Mouse (Mus musculus) gastrocnemius, adult 18-20 months (tissue): ENCODE results near the gene Asb5. TPM values are rescaled to one million over a fixed set of nuclear protein-coding genes. Genes with fewer than 3 reads are reported as not detected.
A peak's percentile ranks its signal among the peaks of the same experiment; 100 is the strongest.
"Not testable (repeated sequence)": the region's sequence is repeated elsewhere in the genome, so short reads cannot be mapped to it uniquely, and the experiment has no call there.

Experiments used
- DNase-seq: peaks from one replicate; pipeline ENCODE4 v3.0.0; 2021; ENCODE audit warnings: low spot score
- total RNA-seq, 2 experiments: library from RNA; stranded (reverse); gene quantifications; 2 replicates each; pipeline ENCODE4 v1.2.3; 2021

Gene Asb5
- total RNA-seq, 2 experiments from 2014 or later = 176 to 323 TPM

DNA sequence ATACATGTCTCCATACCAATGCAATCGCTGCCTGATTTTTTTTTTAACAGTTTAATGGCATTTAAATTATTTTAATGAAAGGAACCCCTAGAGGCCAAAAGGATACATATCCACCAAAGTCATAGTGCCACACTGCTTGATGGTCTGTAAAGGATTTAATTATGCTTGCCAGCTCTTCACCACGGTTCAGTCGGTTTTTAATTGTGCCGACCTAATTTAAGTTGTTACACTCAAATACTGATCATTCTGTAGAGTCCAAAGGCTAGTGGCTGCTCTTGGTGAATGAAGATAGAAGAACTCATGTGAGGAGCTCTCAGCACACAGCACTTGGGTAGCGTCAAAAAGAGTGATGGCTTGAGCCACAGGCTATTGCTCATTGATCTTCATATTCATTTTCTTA, 5.8 kb downstream of the Asb5 start:
- DNase-seq = no peak

DNA sequence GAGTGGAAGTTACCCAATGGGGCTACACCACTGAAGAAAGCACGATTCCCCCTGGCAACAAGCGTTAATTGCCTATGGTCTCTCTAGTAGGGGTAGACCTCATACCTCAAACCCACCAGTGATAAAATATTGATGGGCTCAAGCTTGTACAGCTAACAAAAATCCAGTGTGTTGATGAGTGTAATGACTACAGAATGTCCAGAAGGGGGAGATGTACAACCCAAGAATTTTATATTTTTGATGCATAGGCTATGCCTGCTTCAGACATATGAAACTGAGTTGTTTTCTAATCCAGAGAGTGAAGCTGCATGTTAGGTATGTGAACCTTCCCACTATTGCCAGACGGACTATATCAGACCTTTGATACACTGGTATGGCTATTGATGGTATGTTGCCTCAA, 7.9 kb downstream of the Asb5 start:
- no peak for DNase-seq

DNA sequence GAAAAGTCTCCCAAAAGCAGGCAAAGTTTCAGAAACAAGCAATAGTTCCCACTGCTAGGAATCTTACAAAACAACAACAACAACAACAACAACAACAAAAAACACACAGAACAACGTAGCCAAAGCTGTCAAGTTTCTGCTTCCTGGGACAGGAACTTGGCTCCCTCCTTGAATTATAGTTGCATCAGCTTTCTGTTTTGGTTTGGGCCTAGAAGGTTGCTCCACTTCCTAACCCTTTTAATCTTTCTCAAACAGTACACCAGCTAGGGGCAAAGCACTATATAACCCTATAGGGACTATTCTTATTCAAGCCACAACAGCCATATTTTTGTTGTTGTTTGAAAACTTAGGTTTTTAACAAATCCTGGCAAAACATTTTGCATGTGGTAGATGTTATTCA, 12.0 kb downstream of the Asb5 start:
- DNase-seq = no peak

DNA sequence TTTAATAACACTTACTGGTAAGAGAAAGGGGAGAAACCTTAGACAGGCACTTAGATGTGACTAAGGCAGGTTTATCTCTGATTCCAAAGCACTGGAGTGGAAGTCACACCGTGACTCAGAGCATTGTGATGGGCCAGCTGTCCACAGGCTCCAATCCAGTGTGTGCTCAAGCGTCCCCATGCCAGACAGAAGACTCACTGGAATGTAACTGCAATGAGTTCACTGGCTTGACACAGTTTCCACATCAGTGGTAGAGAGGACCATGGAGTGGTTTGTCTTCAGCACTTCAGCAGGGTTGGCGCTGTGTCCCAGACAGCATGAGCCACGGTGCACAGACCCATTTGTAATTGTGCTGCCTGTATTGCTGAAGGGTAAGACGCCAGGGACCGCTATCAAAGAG, 19.0 kb downstream of the Asb5 start:
- peak; percentile 36 for DNase-seq

DNA sequence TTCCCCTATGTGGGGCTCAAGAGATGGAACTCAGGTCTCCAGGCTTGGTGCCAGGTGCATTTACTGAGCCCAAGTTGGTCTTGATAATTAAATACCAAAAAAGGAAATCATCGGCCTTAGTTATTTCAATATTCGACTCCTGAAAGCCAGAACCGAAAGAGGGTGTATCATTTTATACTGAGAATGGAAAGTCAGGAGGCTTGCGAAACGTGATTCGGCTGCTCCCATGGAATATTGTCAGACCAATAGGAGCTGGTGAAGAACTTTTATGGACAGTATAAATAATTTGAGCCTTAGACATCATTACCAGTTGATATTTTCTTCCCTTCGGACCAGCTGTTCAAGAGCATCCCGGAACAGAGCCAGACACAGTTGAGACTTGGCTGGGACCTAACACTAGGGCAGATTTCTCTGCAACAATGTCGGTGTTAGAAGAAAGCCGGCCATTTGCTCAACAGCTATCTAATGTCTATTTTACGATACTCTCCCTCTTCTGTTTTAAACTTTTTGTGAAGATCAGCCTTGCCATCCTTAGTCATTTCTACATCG, 20.7 kb downstream of the Asb5 start:
- DNase-seq = peak; percentile 79

DNA sequence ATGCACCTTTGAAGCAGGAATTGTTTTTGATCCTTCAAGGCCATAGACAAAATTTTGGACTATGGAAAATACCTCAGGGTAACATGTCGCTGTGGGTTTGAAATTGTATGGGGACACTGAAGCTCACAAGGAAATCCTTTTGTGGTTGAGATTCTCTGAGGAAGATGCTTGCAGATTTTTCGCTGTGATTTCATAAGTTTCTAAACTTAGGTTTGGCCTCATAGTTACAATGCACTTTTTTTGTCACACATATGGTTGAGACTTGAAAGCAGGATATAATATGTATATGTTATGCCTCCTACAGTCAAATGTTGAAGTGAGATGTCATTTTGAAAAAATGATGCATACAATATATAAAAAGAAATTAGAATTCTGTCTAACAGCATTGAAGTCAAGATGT, 25.5 kb downstream of the Asb5 start:
- no peak for DNase-seq

DNA sequence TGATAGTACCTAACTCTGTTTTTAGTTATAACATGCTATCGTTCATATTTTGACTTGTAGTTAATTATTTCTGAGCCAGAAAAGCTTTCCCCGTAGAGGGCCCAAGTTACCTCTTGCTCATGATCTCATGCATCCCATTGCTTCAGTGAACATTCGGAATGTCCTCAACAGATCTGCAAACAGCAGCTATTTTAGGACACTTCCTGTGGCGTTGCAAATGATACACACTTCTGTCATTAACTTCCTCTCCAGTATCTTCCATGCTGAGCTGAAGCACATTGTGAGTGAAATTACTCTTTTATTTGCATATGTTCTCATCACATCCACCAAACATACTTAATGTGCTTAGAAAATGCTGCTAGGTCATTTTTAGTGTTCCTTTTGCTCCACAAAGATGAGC, 32.8 kb downstream of the Asb5 start:
- peak; percentile 33 for DNase-seq

DNA sequence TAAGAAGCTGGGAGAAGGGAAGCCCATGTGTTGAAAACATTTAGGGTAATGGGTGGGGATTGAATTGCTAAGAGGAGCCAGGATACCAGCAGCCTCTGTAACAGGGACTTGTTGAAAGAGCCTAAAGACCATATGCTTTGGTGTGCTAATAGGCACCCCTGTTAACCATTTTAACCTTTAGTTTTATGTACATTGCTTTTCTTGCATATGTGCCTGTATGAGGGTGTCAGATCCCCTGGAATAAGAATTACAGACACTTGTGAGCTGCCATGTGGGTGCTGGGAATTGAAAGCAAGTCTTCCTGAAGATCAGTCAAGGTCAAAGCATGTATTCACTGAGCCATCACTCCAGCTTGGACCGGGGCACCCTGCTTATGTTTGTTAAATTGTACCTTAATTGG, 35.8 kb downstream of the Asb5 start:
- DNase-seq = no peak

DNA sequence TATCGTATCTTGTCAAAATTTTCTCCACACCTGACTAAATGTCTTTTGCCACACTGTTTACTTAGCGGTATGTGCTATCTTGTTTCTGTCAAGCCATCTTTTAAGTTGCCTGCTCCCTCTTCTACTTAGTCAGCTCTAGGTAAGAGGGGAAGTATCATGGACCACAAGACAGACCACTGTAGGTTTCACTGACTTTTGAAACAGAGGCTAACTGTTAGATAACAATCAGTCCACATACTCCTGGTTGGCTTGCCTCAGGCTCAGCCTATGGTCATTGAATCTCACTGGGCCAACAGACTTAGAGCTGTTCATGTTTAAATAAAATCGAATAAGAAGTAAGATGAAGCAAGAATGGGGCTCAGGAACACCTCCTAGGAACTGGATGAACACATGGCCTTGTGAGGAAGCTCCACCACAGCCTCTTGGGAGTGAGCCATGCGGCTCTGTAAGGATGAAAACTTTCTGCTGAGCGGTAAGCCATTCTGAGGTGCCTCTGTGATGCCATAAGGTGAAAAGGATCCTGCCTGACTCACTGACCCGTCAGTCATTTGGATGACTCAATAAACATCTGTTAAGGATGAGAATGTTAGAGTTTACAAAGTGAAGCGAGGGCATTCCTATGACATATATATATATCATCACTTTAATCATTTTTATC, 36.4 kb downstream of the Asb5 start:
- no peak for DNase-seq

DNA sequence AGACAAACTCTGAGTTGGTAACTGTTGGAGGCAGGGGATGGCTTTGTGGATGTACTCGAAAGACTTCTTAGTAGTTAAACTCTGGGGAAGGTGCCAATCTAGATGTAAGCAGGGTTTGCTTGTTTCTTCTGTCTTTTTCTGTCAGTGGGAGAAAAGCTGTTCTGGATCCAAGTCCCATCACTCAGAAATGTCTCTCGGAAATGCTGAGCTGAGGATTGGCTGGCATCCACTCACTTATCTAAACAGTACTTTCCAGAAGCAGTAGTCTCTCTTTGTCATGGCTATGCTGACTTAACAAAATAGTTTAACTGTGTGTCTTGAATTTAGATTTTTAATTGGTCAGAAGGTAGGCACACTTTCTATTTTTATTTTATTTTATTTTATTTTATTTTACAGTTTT, 37.8 kb downstream of the Asb5 start:
- no peak for DNase-seq

DNA sequence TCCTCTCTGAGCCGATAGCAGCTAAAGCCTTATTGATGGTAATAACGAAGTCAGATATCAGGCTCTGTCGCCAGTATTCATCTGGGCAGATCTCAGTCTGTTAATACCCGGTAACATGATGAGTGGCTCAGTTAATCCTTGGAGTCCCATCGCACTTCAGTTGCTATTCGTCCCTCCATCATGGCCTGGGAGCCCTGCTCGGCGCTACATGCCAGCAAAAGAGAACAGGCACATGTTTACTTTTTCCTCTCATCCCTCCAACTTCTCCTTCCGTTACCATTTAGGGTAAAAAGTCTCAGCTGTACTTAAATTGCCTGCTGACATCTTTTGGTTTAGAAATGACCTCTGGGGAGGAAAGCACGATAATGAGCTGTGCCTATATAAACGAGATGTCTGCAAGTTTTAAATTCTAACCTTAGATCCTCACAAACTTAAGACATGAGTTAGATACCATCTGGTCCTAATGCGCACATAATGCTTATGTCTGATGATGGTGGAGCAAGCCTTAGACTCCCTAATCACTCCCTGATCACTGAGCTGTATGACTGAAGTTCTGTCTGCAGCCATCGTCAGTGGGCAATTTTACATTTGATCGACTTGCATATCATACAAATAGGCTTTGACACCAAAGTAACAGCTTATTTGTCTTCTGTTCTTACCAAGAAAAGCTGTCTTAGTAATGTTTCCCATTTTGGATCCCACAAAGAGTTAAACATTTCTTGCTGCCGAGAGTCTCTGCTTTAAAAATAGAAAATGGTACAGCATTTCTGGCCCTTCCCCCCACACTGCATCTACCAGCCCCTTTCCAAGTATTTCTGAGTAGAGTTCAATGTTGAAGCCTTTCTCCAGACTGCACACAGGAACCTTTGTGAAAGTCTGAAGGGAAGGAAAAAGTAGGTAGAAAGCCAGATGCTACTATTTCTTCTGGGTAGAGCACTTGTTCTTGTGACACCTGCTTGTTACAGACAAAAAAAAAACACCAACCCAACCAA, 41.5 kb downstream of the Asb5 start:
- peak; percentile 46 for DNase-seq

DNA sequence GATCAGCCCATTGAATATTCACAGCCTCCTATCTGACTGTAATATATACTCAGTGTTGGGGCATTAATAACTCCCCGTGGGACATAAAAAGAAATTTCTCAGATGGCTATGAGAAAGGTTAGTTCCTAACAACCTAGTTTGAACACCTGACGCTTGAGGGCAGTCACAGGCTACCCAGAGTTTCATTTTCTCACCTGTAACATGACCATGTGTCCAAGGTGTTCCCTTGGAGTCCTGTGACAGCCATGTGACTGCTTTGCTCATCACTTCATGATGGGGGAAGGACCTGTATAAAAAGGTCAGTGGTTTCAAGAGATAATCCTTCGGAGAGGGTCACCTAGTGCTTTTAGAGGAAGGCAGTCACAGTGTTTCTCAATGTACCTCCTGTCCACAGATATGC, 52.1 kb downstream of the Asb5 start:
- peak; percentile 73 for DNase-seq

DNA sequence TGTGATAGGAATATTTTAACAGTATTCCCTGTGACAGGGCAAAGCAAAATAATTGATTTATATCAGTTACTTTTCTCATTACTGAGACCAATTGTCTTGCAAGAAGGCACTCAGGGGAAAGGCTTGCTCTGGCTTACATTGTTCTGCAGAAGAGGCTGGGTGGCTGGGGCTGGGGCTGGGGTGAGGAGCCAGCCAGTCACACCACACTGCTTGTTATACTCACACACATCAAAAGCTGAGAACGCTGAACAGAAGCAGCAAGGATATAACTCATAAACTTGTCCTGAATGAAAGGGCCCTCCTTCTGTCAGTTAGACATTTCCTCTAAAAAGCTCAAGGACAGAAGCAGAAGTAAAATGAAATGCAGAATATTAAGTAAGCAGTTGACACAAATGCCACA, 53.5 kb downstream of the Asb5 start:
- no peak for DNase-seq

DNA sequence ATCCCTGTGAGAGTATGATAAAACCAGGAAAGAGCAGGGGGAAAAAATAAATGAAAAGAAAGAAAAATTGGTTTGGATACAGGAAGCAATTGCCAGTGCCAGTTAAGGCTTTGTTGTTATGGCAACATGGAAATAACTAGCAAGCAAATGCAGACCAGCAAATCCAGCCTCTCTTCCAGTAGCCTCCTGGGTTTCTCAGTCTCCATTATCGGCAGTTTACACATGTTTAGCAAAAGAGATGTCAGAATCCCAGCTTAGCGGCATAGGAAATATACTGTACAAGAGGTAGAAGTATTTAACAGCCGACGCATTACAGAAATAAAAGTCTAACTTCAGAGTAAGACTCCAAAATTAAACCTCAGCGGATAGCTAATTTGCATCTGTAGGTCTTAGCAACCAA, 65.3 kb downstream of the Asb5 start:
- DNase-seq = no peak

DNA sequence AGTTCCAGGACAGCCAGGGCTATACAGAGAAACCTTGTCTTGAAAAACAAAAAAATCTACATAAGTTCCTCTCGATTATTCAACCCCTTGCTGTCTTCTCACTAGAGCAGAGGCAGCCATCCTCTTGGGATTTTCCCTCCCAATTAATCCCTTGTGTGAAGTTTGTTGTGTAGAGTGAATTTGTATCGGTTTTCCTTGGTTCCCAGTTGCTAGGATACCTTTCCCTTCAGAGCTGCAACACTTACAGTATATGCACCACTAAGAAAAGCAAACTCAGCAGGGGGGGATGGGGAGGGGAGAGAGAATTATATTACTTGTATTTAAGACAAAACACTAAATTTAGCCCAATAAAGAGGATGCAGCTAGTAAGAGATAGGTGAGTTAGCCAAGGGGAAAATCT, 66.7 kb downstream of the Asb5 start:
- DNase-seq = no peak

DNA sequence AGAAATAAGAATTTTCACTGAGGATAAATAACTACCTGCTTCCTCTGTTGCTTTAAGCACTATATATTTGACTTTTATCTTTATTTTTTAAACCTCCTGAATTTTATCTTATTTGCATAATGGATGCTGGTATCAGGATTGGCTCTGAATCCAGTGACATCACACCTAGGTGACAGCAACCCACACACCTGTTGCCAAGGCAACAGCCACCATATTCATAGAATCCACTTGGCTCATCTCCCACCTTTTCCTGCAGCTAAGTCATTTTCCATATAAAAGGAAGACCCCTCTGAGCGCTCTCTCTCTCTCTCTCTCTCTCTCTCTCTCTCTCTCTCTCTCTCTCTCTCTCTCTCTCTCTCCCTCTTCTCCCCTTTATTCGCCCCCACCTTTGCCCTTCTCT, 67.6 kb downstream of the Asb5 start:
- no peak for DNase-seq

DNA sequence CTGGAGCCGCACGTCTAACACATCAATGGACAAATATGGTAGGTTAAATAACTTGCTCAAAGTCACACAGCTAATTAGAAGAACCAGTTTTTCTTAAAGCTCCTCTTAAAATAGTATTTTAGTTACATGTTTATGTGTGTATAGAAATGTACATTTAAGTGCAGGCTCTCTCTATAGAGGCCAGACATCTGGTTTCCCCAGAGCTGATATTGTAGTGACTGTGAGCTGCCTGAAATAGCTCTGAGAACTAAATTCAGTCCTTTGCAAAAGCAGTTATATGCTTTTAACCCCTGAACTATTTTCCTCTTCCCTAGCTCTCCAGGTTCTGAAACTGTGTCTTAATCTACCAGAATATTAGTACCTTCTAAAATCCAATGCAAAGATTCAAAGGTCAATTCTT, 68.0 kb downstream of the Asb5 start:
- DNase-seq = no peak

DNA sequence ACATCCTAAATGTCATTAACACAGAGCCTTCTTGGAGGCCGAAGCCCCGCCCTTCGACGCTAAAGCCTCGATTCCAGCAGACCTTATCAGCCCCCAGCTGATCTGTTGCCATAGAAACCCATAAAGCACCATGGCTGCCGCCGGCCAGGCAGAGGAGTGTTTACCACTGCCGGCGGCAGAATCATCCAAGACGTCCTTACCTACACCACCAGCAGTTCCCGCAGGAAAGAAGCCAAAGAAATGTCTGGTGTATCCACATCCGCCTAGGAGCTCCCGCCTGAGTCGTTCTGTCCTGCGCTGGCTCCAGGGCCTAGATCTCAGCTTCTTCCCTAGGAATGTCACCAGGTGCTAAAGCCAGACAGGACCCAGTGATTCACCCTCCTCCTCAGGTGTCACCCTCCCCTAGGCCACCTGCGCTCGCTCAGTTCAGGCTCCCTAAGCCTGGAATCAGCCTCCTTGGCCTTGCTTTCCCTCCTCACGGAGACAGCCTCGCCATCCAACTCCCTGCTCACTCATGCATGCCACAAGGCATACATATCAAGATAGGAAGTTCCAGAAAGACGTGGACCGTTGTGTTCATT, 71.4 kb downstream of the Asb5 start, which contains the start of gene Spata4:
Gene Spata4 (plus strand): TSS at position 111 of the 581 bp plus-strand sequence.
- no peak for DNase-seq

DNA sequence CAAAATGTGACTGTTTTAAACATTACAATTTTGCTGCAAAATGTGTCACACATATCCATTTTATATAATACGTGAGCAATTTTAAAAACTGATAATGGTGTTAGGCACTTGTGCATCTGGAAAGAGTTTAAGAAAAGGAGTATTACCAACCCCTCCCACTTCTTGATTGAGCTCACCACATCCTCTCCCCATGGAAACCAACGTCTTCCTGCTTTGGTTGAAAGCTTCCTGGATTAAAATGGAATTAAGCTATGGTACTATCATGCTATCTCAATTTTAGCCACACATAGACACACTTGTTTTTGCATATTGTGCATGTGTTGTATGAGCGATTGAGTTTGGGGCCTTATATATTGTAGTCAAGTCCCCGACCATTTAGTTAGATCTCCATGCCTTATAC, 74.1 kb downstream of the Asb5 start:
- DNase-seq = no peak

DNA sequence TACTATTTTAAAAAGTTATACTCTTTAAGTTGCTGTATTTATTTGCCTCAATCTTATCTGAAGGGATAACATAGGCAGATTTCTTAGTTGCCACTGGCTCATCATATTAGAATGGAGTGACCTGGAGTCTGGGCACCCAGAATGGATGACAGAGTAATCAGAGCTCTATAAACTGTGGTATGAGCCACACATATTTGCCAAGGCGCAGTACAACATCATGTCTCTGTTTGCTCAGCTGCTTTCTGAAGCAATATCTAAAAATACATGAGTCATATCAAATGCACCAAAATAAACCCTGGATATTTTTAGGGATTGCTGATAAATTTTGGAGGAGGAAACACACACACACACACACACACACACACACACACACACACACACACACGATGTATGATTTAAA, 80.0 kb downstream of the Asb5 start:
- peak; percentile 58 for DNase-seq

DNA sequence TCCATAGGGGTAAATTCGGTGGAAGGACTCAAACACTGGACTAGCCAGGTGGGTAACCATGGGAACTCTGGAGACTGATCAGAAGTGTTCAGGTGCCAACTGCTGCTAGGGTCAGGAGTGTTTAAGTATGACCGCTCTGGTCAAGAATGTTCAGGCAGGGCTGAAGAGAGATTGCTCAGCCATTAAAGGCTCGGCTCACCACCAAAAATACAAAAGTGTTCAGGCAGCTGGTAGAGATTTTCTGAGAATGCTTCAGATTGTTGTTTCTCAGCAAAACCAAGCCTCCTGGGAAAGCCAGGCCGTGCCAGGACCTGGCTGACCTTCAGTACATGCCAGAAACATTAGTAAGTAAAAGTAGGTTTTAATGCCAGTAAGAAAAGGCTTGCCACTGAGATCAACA, 80.9 kb downstream of the Asb5 start:
- peak; percentile 44 for DNase-seq

DNA sequence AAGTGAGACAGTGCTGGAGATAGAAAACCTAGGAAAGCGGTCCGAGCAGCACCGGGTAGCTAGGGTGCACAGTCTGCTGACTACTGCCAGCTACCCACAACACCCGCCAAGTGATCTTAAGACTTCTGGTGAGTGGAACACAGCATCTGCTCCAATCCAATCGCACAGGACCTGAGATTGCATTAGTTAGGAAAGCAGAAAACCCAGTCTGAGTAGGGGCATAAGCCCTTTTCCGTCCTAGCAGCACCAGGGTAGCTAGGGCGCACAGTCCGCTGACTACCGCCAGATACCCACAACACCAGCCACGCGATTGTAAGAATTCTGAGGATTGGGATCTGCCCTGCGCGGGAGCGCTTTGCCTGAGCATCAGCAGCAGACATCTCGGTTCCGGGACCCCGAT, 87.3 kb downstream of the Asb5 start:
- DNase-seq = not testable (repeated sequence)
